Mouse (Mus musculus): ENCODE results near the gene Rab4a. TPM values are rescaled to one million over a fixed set of nuclear protein-coding genes. Genes with fewer than 3 reads are reported as not detected.

Gene Rab4a
- total RNA-seq (2021), result 10 to 100 TPM; 61.7 to 68.4 TPM

DNA sequence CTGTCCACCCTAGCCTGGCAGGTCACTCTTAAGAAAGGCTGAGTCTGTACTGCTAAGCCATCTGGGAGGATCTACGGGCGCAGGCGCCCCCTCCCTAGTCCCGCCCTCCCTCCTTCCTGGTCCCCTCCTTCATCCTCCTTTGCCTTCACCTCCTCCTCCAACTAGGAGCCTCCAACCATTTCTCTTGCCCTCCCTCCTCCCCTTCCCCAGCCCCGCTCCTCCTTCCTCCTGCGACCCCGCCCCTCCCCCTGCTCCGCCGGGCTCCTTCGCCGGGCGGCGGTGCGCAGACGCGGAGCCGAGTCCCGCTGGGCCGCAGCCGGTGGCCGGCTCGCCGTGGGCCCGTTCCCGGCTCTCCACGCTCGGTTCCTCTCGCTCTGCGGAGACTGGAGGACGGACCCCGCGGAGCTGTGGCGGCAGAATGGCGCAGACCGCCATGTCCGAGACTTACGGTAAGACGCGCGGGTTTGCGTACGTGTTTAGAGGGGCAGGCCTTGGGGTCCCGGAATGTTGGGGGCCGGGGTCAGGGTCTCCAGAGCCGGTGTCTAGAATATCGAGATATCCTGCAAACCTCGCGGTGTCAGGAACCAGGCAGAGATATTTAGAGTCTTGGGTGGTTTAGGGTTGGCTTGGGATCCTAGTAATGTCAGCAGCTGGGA, at the start of gene Rab4a:
Gene Rab4a (plus strand): TSS at position 268 of the 656 bp plus-strand sequence.
- intact Hi-C loops (cut with DNase I), result no loop called here
- peak; percentile 91 for DNase-seq

DNA sequence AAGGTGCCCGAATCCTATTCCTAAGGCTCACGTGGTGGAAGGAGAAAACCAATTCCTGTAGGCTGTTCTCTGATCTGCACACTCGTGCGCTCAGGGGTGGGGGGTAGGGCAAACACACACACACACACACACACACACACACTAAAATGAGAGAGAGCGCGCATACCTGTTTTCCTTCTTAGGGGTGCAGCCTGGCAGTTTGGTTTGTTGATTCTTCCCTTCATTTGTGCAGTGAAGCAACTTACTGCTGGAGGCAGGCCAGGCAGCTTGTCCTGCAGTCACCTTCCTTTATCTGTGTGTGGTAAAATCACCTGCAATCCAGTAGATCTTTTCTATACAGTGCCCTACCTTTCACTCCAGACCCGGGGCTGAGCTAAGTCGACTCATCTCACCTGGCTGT, 48.9 kb upstream of the Rab4a start:
- DNase-seq, result no peak
- intact Hi-C loops (cut with DNase I), result no loop called here

DNA sequence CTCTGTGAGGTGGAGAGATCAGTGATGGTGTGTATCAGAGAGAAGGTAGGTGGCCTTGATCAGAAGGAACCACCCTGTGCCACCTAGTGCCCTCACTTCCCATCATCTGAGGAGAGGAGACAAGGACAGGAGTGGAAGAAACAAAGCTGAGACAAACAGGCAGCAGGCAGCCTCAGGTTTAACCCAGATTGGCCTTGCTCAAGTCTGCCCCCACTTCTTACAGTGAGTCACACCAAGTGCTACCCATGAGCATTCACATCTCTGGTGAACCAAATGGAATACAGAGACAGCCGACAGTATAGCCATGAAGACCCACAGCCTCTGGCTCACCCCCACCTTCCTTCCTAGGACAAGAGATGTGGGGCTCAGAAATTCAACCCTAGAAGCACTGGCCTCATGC, 46.9 kb upstream of the Rab4a start:
- intact Hi-C loops (cut with DNase I), result no loop called here
- no peak for DNase-seq

DNA sequence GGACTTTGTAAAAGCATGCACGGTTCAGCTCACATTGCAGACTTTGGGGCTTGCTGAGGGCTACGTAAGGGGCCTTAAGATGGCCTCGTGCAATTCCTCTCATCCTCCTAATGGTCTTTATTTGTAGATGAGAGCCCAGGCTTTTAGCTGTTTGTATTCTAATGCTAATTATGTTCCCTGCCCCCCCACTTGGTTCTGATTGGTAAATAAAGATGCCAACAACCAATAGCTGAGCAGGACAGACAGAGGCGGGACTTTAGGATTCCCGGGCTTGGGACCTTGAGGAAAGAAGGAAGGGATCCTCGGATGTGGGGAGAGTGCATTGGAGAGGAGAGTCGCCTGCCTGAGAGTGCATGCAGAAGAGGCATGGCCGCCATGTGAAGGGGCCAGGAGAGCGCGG, 45.9 kb upstream of the Rab4a start:
- DNase-seq, result no peak
- intact Hi-C loops (cut with DNase I), result no loop called here

GRCm38 (mm10) chr8:123760579-123760978, 45.2 kb upstream of the Rab4a start:
- intact Hi-C loops (cut with DNase I), result no loop called here
- no peak for DNase-seq

- intact Hi-C loops (cut with DNase I), result no loop called here
- peak; percentile 71 for DNase-seq
These were observed 44.4 kb upstream of the Rab4a start for GRCm38 (mm10) chr8:123761266-123761882.

GRCm38 (mm10) chr8:123761883-123762270, 43.9 kb upstream of the Rab4a start:
- intact Hi-C loops (cut with DNase I), result no loop called here
- DNase-seq, result no peak

- intact Hi-C loops (cut with DNase I), result no loop called here
- DNase-seq, result peak; percentile 26
These were observed 42.4 kb upstream of the Rab4a start for GRCm38 (mm10) chr8:123763355-123763754.

DNA sequence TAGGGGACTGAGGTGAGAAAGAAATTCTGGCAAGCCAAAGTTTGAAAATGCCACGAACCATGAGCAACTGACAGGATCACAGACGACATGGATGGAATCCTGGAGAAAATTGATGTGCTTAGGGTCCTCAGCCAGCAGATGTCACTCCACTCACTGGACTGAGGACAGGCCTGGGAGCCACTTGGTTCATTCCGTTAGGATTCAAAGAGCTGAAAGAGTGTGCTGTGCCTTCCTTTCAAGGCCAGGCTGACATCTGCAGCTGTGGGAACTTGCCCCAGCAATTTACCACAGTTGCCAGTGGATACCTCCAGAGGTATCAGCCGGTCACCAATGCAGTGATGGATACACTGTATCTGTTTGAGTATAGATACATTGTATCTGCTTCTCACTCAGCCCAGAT, 41.1 kb upstream of the Rab4a start:
- no peak for DNase-seq
- intact Hi-C loops (cut with DNase I), result loop anchor here (5.0 kb wide), 2 partner anchors 37 to 112 kb away; partner anchors contain the start of gene Rhou

DNA sequence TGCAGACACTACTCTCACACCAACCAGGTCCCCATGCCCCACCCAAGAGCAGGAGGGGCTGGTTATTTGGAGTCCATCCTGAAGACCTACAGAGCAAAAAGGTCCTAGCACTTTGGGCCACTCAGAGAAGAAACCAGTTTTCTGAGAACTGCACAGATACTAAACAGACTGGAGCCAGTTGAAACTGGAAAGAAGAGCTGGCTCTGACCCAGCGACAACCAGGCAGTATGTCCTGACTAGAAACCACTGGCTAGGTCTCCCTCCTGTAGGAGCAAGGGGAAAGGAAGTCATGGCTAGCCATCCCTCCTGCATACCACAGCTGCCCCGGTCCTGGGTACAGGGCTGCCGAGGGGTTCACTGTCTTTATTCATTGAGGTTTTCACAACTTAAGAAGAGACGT, 39.3 kb upstream of the Rab4a start:
- no peak for DNase-seq
- intact Hi-C loops (cut with DNase I), result loop anchor here (5.0 kb wide), 2 partner anchors 39 to 114 kb away; partner anchors contain the start of gene Rhou

GRCm38 (mm10) chr8:123767874-123768273, 37.9 kb upstream of the Rab4a start:
- intact Hi-C loops (cut with DNase I), result loop anchor here (5.0 kb wide), 2 partner anchors 41 to 116 kb away; partner anchors contain the start of gene Rhou
- no peak for DNase-seq

DNA sequence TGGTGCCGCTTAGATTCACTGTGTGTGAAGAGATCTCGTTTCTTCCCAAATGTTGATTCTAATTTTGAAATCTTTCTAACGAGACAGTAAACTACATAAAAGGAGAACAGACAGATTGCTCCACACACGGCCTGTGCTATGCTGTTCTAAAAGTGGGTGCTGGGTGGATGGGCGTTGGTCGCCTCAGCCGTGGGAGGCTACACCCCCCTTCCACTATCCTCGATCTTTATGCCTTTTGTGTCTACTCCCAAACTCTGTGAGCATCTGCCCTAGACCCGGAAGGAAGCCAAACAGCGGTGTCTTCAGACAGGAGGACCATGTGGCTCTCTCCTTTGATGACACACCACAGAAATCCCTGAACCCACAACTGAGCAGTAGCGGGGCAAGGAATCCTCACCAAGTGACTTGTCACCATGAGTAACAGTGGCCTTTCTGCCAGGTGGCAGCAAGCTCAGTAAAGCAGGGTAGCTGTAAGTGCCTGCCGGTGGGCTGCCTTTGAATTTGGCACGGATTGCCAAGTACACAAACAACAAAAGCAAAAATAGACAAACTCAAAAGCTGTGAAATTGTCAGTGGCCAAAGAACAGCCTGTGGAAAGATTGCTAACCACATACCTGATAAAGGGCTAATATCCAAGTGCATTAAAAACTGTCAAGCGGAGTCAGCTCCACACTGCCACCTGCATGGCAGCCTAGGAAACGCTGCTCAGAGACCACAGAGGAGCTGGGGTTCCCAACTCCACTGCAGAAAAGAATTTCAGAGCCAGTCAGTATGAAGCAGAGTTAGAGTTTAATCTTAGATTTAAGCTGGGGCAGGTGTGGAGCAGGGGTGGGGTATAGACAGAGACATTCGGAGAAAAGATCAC, 37.1 kb upstream of the Rab4a start:
- peak; percentile 59 for DNase-seq
- intact Hi-C loops (cut with DNase I), result loop anchor here (5.0 kb wide), 2 partner anchors 41 to 116 kb away; partner anchors contain the start of gene Rhou

DNA sequence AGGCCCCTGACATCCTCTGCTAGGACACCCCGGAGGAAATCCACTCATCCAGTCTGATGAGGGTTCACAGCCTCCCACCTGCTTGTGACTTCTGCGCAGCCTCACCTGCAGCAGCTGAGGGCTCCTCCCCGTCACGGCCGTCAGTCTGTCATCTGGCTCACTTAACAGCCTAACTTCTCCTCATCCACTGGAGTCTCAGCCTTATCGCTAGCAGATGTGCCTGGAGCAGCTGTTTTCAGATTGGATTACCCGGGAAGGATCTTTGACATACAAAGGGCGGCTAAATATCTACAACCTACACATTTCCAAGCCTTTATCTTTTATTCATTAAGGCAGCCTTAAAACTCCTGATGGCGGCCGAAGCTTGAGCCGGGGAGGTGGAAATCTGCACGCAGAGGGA, 32.3 kb upstream of the Rab4a start:
- intact Hi-C loops (cut with DNase I), result no loop called here
- no peak for DNase-seq

GRCm38 (mm10) chr8:123774491-123774890, 31.3 kb upstream of the Rab4a start:
- intact Hi-C loops (cut with DNase I), result no loop called here
- no peak for DNase-seq

GRCm38 (mm10) chr8:123777319-123777718, 28.5 kb upstream of the Rab4a start:
- peak; percentile 71 for DNase-seq
- intact Hi-C loops (cut with DNase I), result no loop called here

DNA sequence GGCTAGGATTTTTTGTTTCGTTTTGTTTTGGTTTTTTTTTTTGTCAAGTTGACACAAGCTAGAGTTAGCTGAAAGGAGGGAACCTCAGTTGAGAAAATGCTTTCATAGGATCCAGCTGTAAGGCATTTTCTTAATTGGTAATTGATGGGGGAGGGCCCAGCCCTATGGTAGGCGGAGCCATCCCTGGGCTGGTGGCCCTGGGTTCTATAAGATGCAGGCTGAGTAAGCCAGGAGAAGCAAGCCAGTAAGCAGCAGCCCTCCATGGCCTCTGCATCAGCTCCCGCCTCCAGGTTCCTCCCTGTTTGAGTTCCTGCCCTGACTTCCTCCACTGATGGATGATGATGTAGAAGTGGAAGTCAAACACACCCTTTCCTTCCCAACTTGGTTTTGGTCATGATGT, 25.3 kb upstream of the Rab4a start:
- intact Hi-C loops (cut with DNase I), result loop anchor here (5.0 kb wide), 1 partner anchor 128 kb away; the partner anchor contains the start of gene Rhou
- DNase-seq, result no peak

DNA sequence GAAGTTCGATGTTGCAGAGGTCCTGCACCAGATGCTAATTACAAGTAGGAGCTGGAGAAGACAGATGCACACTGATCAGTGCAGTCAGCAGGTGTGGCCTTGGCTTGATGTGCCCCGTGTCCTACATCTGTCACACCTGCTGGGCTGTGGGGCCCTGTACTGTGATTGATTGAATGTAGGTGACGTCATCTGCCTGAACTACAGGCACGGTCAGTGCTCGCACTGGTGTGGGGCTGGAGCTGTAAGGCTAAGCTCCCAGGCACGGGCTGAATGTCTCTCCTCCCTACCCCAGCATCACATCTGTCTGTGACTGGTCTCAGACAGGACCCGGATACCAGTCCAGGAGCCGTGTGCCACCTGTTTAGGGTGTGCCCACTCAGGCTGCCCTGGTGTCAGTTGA, 24.5 kb upstream of the Rab4a start:
- DNase-seq, result no peak
- intact Hi-C loops (cut with DNase I), result loop anchor here (5.0 kb wide), 1 partner anchor 129 kb away; the partner anchor contains the start of gene Rhou

DNA sequence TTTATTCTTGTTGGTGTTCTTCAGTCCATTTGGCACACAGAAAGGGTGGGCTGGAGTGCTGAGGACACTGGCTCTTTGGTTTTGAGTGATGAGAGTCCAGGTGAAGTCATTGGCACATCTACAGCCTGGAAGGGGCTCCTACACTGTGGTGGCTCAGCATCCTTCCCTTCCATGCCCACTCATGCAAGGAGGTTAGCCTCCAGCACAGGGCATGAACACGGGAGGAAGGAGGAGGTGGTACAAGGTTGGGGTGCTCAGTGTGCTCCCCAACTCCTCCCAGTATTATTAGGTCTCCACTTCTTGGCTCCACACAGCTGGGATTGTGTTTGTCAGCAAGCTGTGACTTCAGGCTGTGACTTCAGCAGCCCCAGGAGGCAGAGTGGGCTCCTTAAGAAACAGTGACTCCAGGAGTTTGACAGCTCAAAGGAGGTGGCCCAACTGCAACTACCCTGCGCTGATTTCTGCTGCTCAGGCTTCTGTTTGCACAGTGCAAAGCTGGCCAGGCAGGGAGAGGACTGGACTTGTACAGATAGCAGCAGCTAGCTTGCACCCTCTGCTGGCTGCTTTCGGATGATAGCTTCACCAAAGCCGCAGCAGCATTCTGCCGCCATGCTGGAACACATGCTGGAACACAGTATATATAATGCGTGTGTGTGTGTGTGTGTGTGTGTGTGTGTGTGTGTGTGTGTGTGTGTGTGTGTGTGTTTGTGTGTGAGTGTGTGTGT, 22.1 kb upstream of the Rab4a start:
- peak; percentile 90 for DNase-seq
- intact Hi-C loops (cut with DNase I), result loop anchor here (5.0 kb wide), 1 partner anchor 131 kb away; the partner anchor contains the start of gene Rhou

DNA sequence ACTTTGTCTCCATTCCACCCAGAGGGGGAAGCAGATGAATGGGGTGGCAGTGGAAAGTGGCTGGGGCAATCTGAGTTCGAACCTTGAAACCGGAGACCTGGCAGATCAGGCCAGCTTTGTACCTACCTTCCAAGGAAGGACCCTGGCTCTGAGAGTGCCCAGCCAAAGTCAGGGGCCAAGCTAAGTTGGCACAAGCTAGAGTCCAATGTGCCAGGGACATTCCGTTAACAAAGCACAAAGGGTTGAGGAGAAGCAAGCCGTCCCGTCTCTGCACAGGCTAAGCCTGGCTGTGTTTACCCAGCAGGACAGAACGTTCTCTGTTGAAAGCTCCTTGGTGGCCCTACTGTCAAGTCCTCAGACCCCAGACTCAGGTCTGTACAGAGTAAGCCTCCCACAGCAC, 19.6 kb upstream of the Rab4a start:
- intact Hi-C loops (cut with DNase I), result no loop called here

GRCm38 (mm10) chr8:123786644-123787043, 19.1 kb upstream of the Rab4a start:
- DNase-seq, result no peak
- intact Hi-C loops (cut with DNase I), result no loop called here

More for the DNA sequence above, 19.6 kb upstream of the Rab4a start:
- no peak for DNase-seq
